Mouse (Mus musculus) lung, adult 18-20 months (tissue): ENCODE data around the gene Kif1b.

ENCODE experiments used
- DNase-seq, 2 experiments: peaks; one replicate each; pipeline ENCODE4 v3.0.0; 2022; ENCODE audit warnings: mixed read lengths in 2 of 2

Kif1b gene

GRCm38 (mm10) chr4:149307596-149308490, at the start of gene Kif1b:
Gene Kif1b, minus strand, starts transcription at chr4:149307693.
- peak; percentile 96 to 97 for DNase-seq

- DNase-seq, result no peak
These were observed 47.2 kb upstream of the Kif1b start for GRCm38 (mm10) chr4:149354671-149355070.

- no peak for DNase-seq
These were observed 44.2 kb upstream of the Kif1b start for GRCm38 (mm10) chr4:149351596-149352150.

- DNase-seq, result no peak
These were observed 41.5 kb upstream of the Kif1b start for GRCm38 (mm10) chr4:149348963-149349362.

- no peak for DNase-seq
These were observed 38.4 kb upstream of the Kif1b start for GRCm38 (mm10) chr4:149345873-149346272.

- DNase-seq, result no peak
These were observed 36.8 kb upstream of the Kif1b start for GRCm38 (mm10) chr4:149344311-149344710.

GRCm38 (mm10) chr4:149340680-149341079, 33.2 kb upstream of the Kif1b start:
- peak; percentile 10 to 15 for DNase-seq

- no peak for DNase-seq
These were observed 32.1 kb upstream of the Kif1b start for GRCm38 (mm10) chr4:149339426-149340214.

GRCm38 (mm10) chr4:149338137-149338536, 30.6 kb upstream of the Kif1b start:
- no peak for DNase-seq

GRCm38 (mm10) chr4:149337353-149337752, 29.9 kb upstream of the Kif1b start:
- DNase-seq, result no peak

- no peak for DNase-seq
These were observed 28.8 kb upstream of the Kif1b start for GRCm38 (mm10) chr4:149336302-149336701.

GRCm38 (mm10) chr4:149334881-149335280, 27.4 kb upstream of the Kif1b start:
- no peak for DNase-seq

- no peak for DNase-seq
These were observed 25.2 kb upstream of the Kif1b start for GRCm38 (mm10) chr4:149332726-149333125.

GRCm38 (mm10) chr4:149330495-149330894, 23.0 kb upstream of the Kif1b start:
- no peak for DNase-seq

GRCm38 (mm10) chr4:149328735-149329134, 21.2 kb upstream of the Kif1b start:
- DNase-seq, result no peak

GRCm38 (mm10) chr4:149327281-149327680, 19.8 kb upstream of the Kif1b start:
- peak; percentile 44 to 72 for DNase-seq

GRCm38 (mm10) chr4:149325411-149326162, 18.1 kb upstream of the Kif1b start:
- DNase-seq, result no peak

- DNase-seq, result no peak
These were observed 16.2 kb upstream of the Kif1b start for GRCm38 (mm10) chr4:149323730-149324129.

- DNase-seq, result no peak
These were observed 15.2 kb upstream of the Kif1b start for GRCm38 (mm10) chr4:149322718-149323117.

GRCm38 (mm10) chr4:149322286-149322685, 14.8 kb upstream of the Kif1b start:
- DNase-seq, result no peak

GRCm38 (mm10) chr4:149319088-149319487, 11.6 kb upstream of the Kif1b start:
- DNase-seq, result no peak

- DNase-seq, result no peak
These were observed 9.9 kb upstream of the Kif1b start for GRCm38 (mm10) chr4:149317387-149317786.
